Mouse (Mus musculus) cortical plate, adult 2 months (tissue): Measurements from ENCODE around the gene Aknad1.

Source experiments
- CTCF ChIP-seq: fragments of 200-500 bp; IDR thresholded peaks from 2 replicates; pipeline ENCODE4 v1.5.1; 2011; ENCODE audit warnings: mild to moderate bottlenecking, control low read depth, low read length; ENCODE audit not compliant: insufficient read depth; ENCODE audit errors: extremely low read depth
- POLR2A ChIP-seq: fragments of 200-500 bp; IDR thresholded peaks from 2 replicates; pipeline ENCODE4 v1.6.1; 2011; ENCODE audit warnings: mild to moderate bottlenecking, low read length, control low read depth; ENCODE audit not compliant: insufficient read depth; ENCODE audit errors: extremely low read depth

GRCm38 (mm10) chr3:108727344-108727743 is 12.1 kb upstream of the Aknad1 start:
- TF ChIP-seq CTCF (no peak), POLR2A (no peak)
